Mouse (Mus musculus): Measurements from ENCODE around the gene Grb14. TPM values are rescaled to one million over a fixed set of nuclear protein-coding genes. Genes with fewer than 3 reads are reported as not detected.

Gene Grb14
- polyA plus RNA-seq, 1 experiment from 2014 or later: 8.5 TPM

- Histone ChIP-seq H3K27me3 (replicated peaks; ENCODE audit: control insufficient read depth, insufficient read depth, low read length) (no peaks in the 10 kb centered on the region), H3K36me3 (ENCODE audit: control insufficient read depth, insufficient read depth) (no peaks in the 10 kb centered on the region), H3K4me2 (replicated peaks; ENCODE audit: low read depth) (no peak overlapping the region), H3K4me3 (ENCODE audit: low read depth, low read length) (no peak overlapping the region), H3K27ac (ENCODE audit: low read depth, low read length) (no peak overlapping the region), H3K4me1 (replicated peaks; ENCODE audit: control insufficient read depth, insufficient read depth, low read length) (no peaks in the 10 kb centered on the region), H3K9me3 (ENCODE audit: control insufficient read depth) (no peaks in the 10 kb centered on the region), H3K9ac (ENCODE audit: low read depth, low read length) (no peak overlapping the region)
- ATAC-seq: no peak
- TF ChIP-seq CTCF (IDR thresholded peaks at IDR 0.05; ENCODE audit: low read depth): no peak
- WGBS: 33% methylated on average over 5 of the region's 5 CpGs
Measured at GRCm38 (mm10) chr2:64885696-64886095, 139.1 kb downstream of the Grb14 start.

GRCm38 (mm10) chr2:64878275-64878674 is 146.5 kb downstream of the Grb14 start:
- no peak overlapping the region for H3K4me2 ChIP-seq (replicated peaks; ENCODE audit: low read depth)
- TF ChIP-seq CTCF (IDR thresholded peaks at IDR 0.05; ENCODE audit: low read depth): no peak
- H3K9ac ChIP-seq (ENCODE audit: low read depth, low read length): no peak overlapping the region
- no peak overlapping the region for H3K27ac ChIP-seq (ENCODE audit: low read depth, low read length)
- no peak for ATAC-seq
- H3K4me3 ChIP-seq (ENCODE audit: low read depth, low read length): no peak overlapping the region
- H3K4me1 ChIP-seq (replicated peaks; ENCODE audit: control insufficient read depth, insufficient read depth, low read length): no peaks in the 10 kb centered on the region
- no peaks in the 10 kb centered on the region for H3K36me3 ChIP-seq (ENCODE audit: control insufficient read depth, insufficient read depth)
- no peaks in the 10 kb centered on the region for H3K9me3 ChIP-seq (ENCODE audit: control insufficient read depth)
- no peaks in the 10 kb centered on the region for H3K27me3 ChIP-seq (replicated peaks; ENCODE audit: control insufficient read depth, insufficient read depth, low read length)
- 23% methylated on average over 2 of the region's 2 CpGs for whole genome bisulfite sequencing

Other genes with a start within 250 kb of the Grb14 start
- gene Cobll1, start 214.4 kb upstream of the Grb14 start, polyA plus RNA-seq (2015; fragmentation: Nextera tagmentation; extraction: Ambion mirVana): 14.2 and 17.3 TPM in 2 replicates

Data from intestine, postnatal 0 days (tissue).